Mouse (Mus musculus): ENCODE measurements at regions not wholly inside any gene's neighbourhood (a gene's known extent, or its start where the extent isn't known, plus 50 kb on each side); places are given as distances from the start of the nearest gene placed in this dataset.

- ATAC-seq (replicated peaks; ENCODE audit: extremely low read depth, insufficient read depth, low FRiP score), result no peak
- H3K4me3 ChIP-seq (ENCODE audit: low read length), result no peak overlapping the region
- H3K4me2 ChIP-seq (ENCODE audit: low read depth, low read length), result 0 out of 2 replicates have a peak overlapping the region, but pooled peaks have one; percentile 28
- WGBS, result 26% methylated on average over 13 of the region's 13 CpGs
- 0 out of 2 replicates have a peak overlapping the region, but pooled peaks have one; percentile 6 for H3K9ac ChIP-seq (ENCODE audit: low read length)
- H3K27ac ChIP-seq (ENCODE audit: low read length), result no peak overlapping the region
- no peaks in the 10 kb centered on the region for H3K27me3 ChIP-seq (ENCODE audit: control insufficient read depth, insufficient read depth, low read length)
- peaks cover 17% of the 10 kb centered on the region for H3K4me1 ChIP-seq (ENCODE audit: control insufficient read depth, insufficient read depth, low read length)
- H3K36me3 ChIP-seq (ENCODE audit: control insufficient read depth, insufficient read depth), result no peaks in the 10 kb centered on the region
- no peaks in the 10 kb centered on the region for H3K9me3 ChIP-seq (replicated peaks; ENCODE audit: control insufficient read depth, low read length)
These were observed 53.4 kb downstream of the Cartpt start for GRCm38 (mm10) chr13:99847531-99847930.

- no peak overlapping the region for H3K9ac ChIP-seq (ENCODE audit: low read length)
- no peak overlapping the region for H3K4me3 ChIP-seq (ENCODE audit: low read length)
- WGBS, result 29% methylated on average over 9 of the region's 9 CpGs
- no peaks in the 10 kb centered on the region for H3K36me3 ChIP-seq (ENCODE audit: control insufficient read depth, insufficient read depth)
- peaks cover 4% of the 10 kb centered on the region for H3K4me1 ChIP-seq (ENCODE audit: control insufficient read depth, insufficient read depth, low read length)
- H3K4me2 ChIP-seq (ENCODE audit: low read depth, low read length), result no peak overlapping the region
- no peaks in the 10 kb centered on the region for H3K9me3 ChIP-seq (replicated peaks; ENCODE audit: control insufficient read depth, low read length)
- ATAC-seq (replicated peaks; ENCODE audit: extremely low read depth, insufficient read depth, low FRiP score), result no peak
- no peak overlapping the region for H3K27ac ChIP-seq (ENCODE audit: low read length)
- H3K27me3 ChIP-seq (ENCODE audit: control insufficient read depth, insufficient read depth, low read length), result no peaks in the 10 kb centered on the region
These were observed 58.3 kb downstream of the Cartpt start for GRCm38 (mm10) chr13:99842626-99843025.

- Histone ChIP-seq H3K27ac (ENCODE audit: low read length) (no peak overlapping the region), H3K4me2 (ENCODE audit: low read depth, low read length) (no peak overlapping the region), H3K36me3 (ENCODE audit: control insufficient read depth, insufficient read depth) (no peaks in the 10 kb centered on the region), H3K27me3 (ENCODE audit: control insufficient read depth, insufficient read depth, low read length) (no peaks in the 10 kb centered on the region), H3K4me1 (ENCODE audit: control insufficient read depth, insufficient read depth, low read length) (no peaks in the 10 kb centered on the region; the same call in 1 of the 2 replicates), H3K4me3 (ENCODE audit: low read length) (no peak overlapping the region), H3K9me3 (replicated peaks; ENCODE audit: control insufficient read depth, low read length) (peaks cover 2% of the 10 kb centered on the region), H3K9ac (ENCODE audit: low read length) (no peak overlapping the region)
- ATAC-seq (replicated peaks; ENCODE audit: extremely low read depth, insufficient read depth, low FRiP score), result no peak
- 58% methylated on average over 9 of the region's 9 CpGs for WGBS
These were observed 61.4 kb downstream of the Cartpt start for GRCm38 (mm10) chr13:99839446-99839845.

GRCm38 (mm10) chr13:99837772-99838425 is 63.0 kb downstream of the Cartpt start:
- Histone ChIP-seq H3K27ac (ENCODE audit: low read length) (no peak overlapping the region), H3K4me2 (ENCODE audit: low read depth, low read length) (no peak overlapping the region), H3K27me3 (ENCODE audit: control insufficient read depth, insufficient read depth, low read length) (no peaks in the 10 kb centered on the region), H3K9ac (ENCODE audit: low read length) (no peak overlapping the region), H3K4me1 (ENCODE audit: control insufficient read depth, insufficient read depth, low read length) (no peaks in the 10 kb centered on the region; the same call in 1 of the 2 replicates), H3K36me3 (ENCODE audit: control insufficient read depth, insufficient read depth) (no peaks in the 10 kb centered on the region), H3K9me3 (replicated peaks; ENCODE audit: control insufficient read depth, low read length) (peaks cover 14% of the 10 kb centered on the region), H3K4me3 (ENCODE audit: low read length) (no peak overlapping the region)
- peak; percentile 67; the same call in 1 of the 2 replicates for ATAC-seq (replicated peaks; ENCODE audit: extremely low read depth, insufficient read depth, low FRiP score)
- 32% methylated on average over 11 of the region's 11 CpGs for WGBS

GRCm38 (mm10) chr13:99837180-99837579 is 63.7 kb downstream of the Cartpt start:
- Histone ChIP-seq H3K4me1 (ENCODE audit: control insufficient read depth, insufficient read depth, low read length) (no peaks in the 10 kb centered on the region; the same call in 1 of the 2 replicates), H3K27me3 (ENCODE audit: control insufficient read depth, insufficient read depth, low read length) (no peaks in the 10 kb centered on the region), H3K4me3 (ENCODE audit: low read length) (no peak overlapping the region), H3K9me3 (replicated peaks; ENCODE audit: control insufficient read depth, low read length) (peaks cover 14% of the 10 kb centered on the region), H3K4me2 (ENCODE audit: low read depth, low read length) (no peak overlapping the region), H3K27ac (ENCODE audit: low read length) (no peak overlapping the region), H3K36me3 (ENCODE audit: control insufficient read depth, insufficient read depth) (no peaks in the 10 kb centered on the region), H3K9ac (ENCODE audit: low read length) (no peak overlapping the region)
- 77% methylated on average over 6 of the region's 6 CpGs for WGBS
- ATAC-seq (replicated peaks; ENCODE audit: extremely low read depth, insufficient read depth, low FRiP score), result no peak

- no peaks in the 10 kb centered on the region; the same call in 1 of the 2 replicates for H3K4me1 ChIP-seq (ENCODE audit: control insufficient read depth, insufficient read depth, low read length)
- no peak; the same call in 1 of the 2 replicates for ATAC-seq (replicated peaks; ENCODE audit: extremely low read depth, insufficient read depth, low FRiP score)
- 74% methylated on average over 5 of the region's 5 CpGs for whole genome bisulfite sequencing
These were observed 64.3 kb downstream of the Cartpt start for GRCm38 (mm10) chr13:99836586-99836985.

GRCm38 (mm10) chr13:99835518-99835917 is 65.4 kb downstream of the Cartpt start:
- Histone ChIP-seq H3K9me3 (replicated peaks; ENCODE audit: control insufficient read depth, low read length) (peaks cover 14% of the 10 kb centered on the region), H3K27me3 (ENCODE audit: control insufficient read depth, insufficient read depth, low read length) (no peaks in the 10 kb centered on the region), H3K4me3 (ENCODE audit: low read length) (no peak overlapping the region), H3K4me1 (ENCODE audit: control insufficient read depth, insufficient read depth, low read length) (no peaks in the 10 kb centered on the region; the same call in 1 of the 2 replicates), H3K4me2 (ENCODE audit: low read depth, low read length) (no peak overlapping the region), H3K36me3 (ENCODE audit: control insufficient read depth, insufficient read depth) (no peaks in the 10 kb centered on the region), H3K9ac (ENCODE audit: low read length) (no peak overlapping the region), H3K27ac (ENCODE audit: low read length) (no peak overlapping the region)
- WGBS, result 84% methylated on average over 8 of the region's 8 CpGs
- ATAC-seq (replicated peaks; ENCODE audit: extremely low read depth, insufficient read depth, low FRiP score), result no peak

More at GRCm38 (mm10) chr13:99836586-99836985, 64.3 kb downstream of the Cartpt start:
- H3K9me3 ChIP-seq (replicated peaks; ENCODE audit: control insufficient read depth, low read length), result peaks cover 14% of the 10 kb centered on the region
- no peak overlapping the region for H3K9ac ChIP-seq (ENCODE audit: low read length)
- no peak overlapping the region for H3K4me2 ChIP-seq (ENCODE audit: low read depth, low read length)
- no peak overlapping the region for H3K4me3 ChIP-seq (ENCODE audit: low read length)
- no peaks in the 10 kb centered on the region for H3K36me3 ChIP-seq (ENCODE audit: control insufficient read depth, insufficient read depth)
- H3K27ac ChIP-seq (ENCODE audit: low read length), result no peak overlapping the region
- no peaks in the 10 kb centered on the region for H3K27me3 ChIP-seq (ENCODE audit: control insufficient read depth, insufficient read depth, low read length)

- H3K27ac ChIP-seq (ENCODE audit: low read length), result no peak overlapping the region
- H3K4me2 ChIP-seq (ENCODE audit: low read depth, low read length), result no peak overlapping the region
- 82% methylated on average over 7 of the region's 7 CpGs for WGBS
- H3K4me3 ChIP-seq (ENCODE audit: low read length), result no peak overlapping the region
- H3K9me3 ChIP-seq (replicated peaks; ENCODE audit: control insufficient read depth, low read length), result peaks cover 14% of the 10 kb centered on the region
- H3K4me1 ChIP-seq (ENCODE audit: control insufficient read depth, insufficient read depth, low read length), result no peaks in the 10 kb centered on the region
- H3K27me3 ChIP-seq (ENCODE audit: control insufficient read depth, insufficient read depth, low read length), result no peaks in the 10 kb centered on the region
- no peaks in the 10 kb centered on the region for H3K36me3 ChIP-seq (ENCODE audit: control insufficient read depth, insufficient read depth)
- no peak overlapping the region for H3K9ac ChIP-seq (ENCODE audit: low read length)
- no peak for ATAC-seq (replicated peaks; ENCODE audit: extremely low read depth, insufficient read depth, low FRiP score)
These were observed 70.7 kb downstream of the Cartpt start for GRCm38 (mm10) chr13:99830080-99830724.

GRCm38 (mm10) chr13:99827573-99827972 is 73.3 kb downstream of the Cartpt start:
- Histone ChIP-seq H3K27me3 (ENCODE audit: control insufficient read depth, insufficient read depth, low read length) (no peaks in the 10 kb centered on the region), H3K4me1 (ENCODE audit: control insufficient read depth, insufficient read depth, low read length) (peaks cover 4% of the 10 kb centered on the region; the same call in 1 of the 2 replicates), H3K36me3 (ENCODE audit: control insufficient read depth, insufficient read depth) (no peaks in the 10 kb centered on the region), H3K4me3 (ENCODE audit: low read length) (no peak overlapping the region), H3K27ac (ENCODE audit: low read length) (no peak overlapping the region), H3K4me2 (ENCODE audit: low read depth, low read length) (no peak overlapping the region), H3K9me3 (replicated peaks; ENCODE audit: control insufficient read depth, low read length) (no peaks in the 10 kb centered on the region), H3K9ac (ENCODE audit: low read length) (no peak overlapping the region)
- 71% methylated on average over 7 of the region's 7 CpGs for WGBS
- ATAC-seq (replicated peaks; ENCODE audit: extremely low read depth, insufficient read depth, low FRiP score), result no peak
